Mouse (Mus musculus): ENCODE measurements around the gene Ifnar1.
"Not testable (repeated sequence)": the region's sequence is repeated elsewhere in the genome, so short reads cannot be mapped to it uniquely, and the experiment has no call there.

Gene Ifnar1

DNA sequence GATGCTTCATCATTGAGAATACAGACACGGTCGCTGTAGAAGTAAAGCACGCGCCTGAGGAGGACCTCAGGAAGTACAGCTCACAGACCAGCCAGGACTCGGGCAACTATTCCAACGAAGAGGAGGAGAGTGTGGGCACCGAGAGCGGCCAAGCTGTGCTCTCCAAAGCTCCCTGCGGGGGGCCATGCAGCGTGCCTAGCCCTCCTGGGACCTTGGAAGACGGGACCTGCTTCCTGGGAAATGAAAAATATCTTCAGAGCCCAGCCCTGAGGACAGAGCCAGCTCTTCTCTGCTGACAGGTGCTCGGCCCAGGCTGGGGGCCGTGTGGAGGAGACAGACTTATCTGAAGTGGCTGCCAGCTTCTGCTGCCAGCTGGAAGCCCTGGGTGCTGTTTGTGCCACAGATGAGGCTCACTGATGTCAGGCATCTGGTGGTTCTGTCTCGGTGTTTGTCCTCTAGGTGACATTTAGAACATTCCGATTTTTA, 20.1 kb downstream of the Ifnar1 start:
- DNase-seq (ENCODE audit: low spot score in 2 of 2) = no peak

DNA sequence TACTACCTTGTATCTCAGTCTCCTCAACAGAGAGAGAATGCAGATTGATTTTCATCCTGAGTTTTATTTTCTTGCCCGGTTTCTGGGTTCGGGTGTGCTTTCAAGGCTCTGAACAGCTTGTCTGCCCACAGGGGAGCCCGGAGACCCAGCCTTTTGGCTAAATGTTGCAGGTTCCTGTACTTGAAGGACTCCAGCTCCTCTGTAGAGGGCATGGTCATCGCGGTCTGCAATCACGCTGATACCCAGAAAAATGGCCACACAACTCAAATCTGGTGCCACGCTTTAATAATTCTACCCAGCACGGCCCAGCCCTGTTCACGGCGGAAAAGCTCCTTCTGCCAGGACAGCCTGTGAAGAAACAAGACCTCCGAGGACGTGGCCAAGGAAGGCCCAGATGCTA, 21.4 kb downstream of the Ifnar1 start:
- DNase-seq (ENCODE audit: low spot score in 2 of 2) = no peak

DNA sequence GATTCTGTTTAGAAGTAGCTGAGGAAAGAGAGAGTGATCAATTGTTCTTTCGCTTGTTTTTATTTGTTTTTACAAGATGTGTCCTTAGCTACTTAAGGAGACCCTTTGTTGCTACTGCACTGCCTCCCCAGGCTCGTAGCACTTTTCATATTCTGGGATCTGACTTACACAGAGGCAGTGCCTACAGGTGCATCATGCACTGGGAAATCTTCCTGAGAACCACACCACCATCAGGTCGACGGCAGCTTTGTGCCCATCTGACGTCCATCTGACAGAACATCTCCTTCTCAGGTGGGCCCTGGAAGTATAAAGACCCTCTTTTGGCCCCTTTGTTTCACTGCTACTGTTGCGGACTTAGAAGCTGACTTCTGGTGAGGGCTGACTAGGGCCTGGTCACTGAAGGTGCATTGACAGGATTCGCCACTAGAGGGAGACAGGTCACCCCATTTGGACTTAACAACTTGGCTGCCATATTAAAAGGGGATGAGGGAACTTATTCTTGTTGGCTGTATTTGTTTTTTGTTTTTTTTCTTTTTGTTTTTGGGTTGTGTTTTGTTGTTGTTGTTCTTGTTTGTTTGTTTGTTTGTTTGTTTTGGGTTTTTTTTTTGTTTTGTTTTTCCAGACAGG, 27.2 kb downstream of the Ifnar1 start:
- peak; percentile 62 to 85 for DNase-seq (ENCODE audit: low spot score in 2 of 2)

DNA sequence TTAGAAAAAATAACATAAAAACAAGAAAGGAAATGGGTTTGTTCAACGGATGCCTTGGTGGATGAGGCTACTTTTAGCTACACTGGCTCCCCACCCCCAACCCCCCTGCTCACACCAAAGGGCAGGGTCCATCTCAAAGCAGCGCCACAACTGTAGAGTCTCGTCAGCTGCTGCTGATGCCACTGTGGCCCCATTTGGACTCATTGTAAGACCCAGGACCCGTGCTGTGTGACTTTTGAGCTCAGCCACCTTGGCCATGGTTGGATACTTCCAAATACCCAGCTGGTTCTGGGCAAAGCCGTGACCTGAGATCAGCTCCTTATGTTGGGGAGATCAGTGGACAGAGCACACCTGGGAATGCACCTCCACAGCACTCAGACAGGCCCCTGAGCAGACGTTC, 28.1 kb downstream of the Ifnar1 start:
- no peak for DNase-seq (ENCODE audit: low spot score in 2 of 2)

DNA sequence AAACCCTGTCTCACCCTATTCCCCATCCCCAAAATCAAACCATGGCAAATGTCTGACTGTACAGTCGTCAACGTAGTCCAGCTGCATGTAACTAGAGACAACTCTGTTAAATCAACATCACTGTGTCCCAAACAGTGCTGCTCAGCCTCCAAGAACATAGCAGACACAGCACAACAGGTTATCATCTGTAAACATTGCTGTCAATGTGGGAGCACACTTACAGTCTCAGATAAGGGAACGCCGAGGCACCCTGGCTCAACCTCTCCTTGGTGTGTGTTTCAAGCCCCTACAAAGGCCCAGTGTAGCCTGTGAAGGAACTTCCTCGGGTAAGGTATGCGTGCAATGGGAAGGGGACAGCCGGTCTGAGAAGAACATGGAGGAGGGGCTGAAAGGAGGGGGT, 32.0 kb downstream of the Ifnar1 start:
- no peak for DNase-seq (ENCODE audit: low spot score in 2 of 2)

DNA sequence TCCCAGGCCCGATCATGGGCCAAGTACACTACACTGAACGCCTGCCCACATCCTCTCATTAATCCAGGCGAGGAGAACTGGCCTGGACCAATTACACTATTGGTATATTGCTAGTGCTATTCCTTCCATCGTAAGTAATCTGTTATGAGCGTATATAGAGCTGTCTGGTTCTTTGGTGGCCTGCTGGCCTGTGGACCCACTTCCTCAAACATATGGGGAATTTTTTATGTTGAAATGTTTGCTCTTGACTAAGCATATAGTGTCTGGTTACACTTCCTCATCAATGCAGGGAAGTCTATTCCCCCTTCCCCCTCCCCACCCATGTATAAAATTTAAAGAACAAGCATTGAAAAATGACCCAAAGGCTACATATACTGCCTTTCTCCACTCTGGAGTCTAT, 37.0 kb downstream of the Ifnar1 start:
- DNase-seq (ENCODE audit: low spot score in 2 of 2) = no peak

DNA sequence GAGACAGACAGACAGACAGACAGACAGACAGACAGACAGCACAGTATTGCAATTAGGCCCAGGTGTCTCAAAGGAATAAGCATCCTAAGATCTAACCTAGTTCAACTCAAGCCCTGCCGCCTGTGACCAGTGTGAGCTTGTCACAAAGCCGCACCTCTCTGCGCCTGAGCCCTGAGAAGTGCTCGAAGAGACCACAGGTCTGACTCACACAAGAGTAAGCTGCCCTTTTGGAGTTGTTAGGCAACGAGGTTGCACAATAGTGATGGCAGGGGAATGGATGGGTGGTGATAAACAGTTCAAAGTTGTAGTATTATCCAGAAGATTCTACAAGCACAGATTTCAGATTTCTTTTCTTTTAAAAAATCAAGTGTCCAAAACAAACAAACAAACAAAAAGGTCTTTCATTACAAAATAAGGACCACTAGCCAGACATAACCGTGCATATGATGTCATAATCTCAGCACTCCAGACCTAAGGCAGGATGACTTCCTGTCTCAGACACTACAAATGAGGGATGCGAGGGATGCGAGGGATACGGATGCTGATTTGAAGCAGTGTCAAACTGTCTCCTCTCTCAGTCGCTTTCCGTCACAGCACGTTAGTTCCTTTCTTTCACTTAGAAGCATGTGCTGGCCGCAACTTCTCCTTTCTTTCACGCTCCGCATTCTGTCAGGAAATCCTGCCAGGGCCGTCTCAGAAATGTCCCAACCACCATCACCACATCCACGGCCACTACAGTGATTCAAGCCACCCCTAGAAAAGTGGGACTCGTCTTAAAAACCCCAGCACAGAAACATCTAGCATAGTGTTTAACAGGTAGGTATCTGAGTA, 37.7 kb downstream of the Ifnar1 start:
- DNase-seq (ENCODE audit: low spot score in 2 of 2) = no peak

DNA sequence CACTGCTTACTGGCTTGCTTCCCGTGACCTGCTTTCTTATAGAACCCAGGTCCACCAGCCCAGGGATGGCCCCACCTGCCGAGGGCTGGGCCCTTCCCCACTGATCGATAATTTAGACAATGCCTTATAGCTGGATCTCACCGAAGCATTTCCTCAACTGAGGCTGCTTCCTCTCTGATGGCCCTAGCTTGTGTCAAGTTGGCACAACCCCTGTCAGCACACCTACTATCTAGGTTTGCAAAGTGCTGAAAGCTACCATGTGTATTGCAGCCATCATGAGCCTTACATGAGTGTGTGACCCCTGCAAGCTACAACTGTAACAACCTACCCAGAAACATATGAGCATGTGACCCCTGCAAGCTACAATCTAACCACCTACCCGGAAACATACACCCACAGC, 39.2 kb downstream of the Ifnar1 start:
- DNase-seq (ENCODE audit: low spot score in 2 of 2) = no peak

DNA sequence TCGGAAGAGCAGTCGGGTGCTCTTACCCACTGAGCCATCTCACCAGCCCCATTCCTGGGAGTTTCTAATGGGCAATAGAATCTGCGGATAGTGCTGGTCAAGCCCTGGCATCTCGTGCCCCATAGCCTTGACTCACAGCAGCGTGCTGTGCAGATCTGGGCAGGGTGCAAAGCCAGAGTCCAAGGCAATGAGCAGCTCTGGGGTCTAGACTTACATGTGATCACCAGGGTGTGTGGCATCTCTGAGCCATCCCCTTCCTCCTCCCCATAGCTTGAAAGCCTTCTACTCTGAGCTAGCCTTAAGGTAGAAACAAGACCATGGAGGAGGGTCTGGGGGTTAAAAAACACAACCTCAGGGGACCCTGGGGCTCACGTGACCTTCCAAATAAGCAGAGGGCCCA, 41.2 kb downstream of the Ifnar1 start:
- no peak for DNase-seq (ENCODE audit: low spot score in 2 of 2)

DNA sequence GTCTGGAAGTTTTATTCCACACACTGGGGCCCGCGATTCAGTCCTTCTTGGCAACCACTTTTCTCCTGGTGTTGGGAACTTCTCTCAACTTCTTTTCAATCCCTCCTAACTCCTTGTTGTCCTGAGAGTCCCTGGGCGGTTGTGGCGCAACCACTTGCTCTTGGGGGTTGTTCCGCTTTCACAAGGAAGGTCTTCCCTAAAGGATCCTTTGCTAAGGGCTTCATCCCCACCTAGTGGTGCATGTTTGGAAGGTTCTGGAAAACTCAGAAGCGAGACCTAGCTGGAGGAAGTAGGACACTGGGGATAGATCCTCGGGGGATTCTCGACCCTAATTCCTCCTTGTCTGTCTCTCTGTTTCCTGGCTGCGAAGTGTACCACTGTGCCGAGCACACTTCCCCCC, 42.0 kb downstream of the Ifnar1 start:
- DNase-seq (ENCODE audit: low spot score in 2 of 2) = no peak

DNA sequence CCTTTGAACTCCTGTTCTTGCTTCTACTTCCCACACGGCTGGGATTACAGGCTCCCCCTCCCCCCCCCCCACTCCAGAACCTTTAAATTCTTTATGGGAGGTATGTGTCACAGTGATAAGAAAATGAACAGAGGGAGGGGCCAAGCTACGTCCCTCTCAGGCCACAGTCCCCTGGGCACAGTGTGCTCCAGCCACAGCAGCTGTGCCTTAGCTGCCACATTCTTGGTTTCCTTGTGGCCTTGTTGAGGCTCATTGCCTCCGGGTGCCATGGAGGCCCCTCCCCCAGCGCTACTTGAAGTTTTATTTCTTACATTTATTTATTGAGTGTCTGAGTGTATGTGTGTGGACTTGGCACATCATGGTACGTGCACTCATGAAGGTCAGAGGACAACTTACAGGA, 42.5 kb downstream of the Ifnar1 start:
- no peak for DNase-seq (ENCODE audit: low spot score in 2 of 2)

DNA sequence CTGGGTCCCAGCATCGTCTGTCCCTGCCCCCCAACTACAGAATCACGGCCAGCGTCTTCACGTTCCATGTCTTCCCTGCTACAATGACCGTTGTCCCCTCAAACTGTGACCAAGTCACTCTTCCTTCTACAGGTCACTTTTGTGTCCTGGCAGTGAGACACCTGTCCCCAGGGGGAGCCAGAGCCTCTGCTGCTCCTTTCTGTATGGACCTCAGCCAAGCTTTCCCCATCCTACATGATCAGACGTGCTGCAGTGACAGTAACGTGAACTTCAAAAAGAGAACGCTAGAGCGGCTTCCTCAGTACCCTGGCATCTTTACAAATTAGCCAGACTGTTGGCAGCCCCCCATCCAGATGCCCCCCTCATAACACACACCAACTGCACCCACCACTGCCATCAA, 43.5 kb downstream of the Ifnar1 start:
- no peak for DNase-seq (ENCODE audit: low spot score in 2 of 2)

DNA sequence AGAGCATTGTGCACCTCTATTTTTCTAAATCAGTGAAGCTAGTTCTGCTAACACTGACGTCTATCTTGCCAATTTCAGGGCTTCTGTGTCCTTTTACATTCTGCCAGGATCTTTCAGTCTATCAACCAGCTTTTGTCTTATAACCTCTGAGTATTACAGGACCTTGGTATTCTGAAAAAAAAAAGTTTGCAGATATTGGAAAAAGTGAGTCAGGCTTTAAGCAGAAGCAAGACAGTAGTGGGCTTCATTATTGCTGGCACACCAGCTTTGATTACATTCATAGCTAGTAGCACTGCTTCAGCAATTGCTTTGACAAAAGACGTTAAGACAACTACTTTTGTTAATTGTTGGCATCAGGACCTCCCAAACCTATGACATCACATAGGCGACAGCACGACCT, 45.8 kb downstream of the Ifnar1 start:
- not testable (repeated sequence) for DNase-seq (ENCODE audit: low spot score in 2 of 2)

DNA sequence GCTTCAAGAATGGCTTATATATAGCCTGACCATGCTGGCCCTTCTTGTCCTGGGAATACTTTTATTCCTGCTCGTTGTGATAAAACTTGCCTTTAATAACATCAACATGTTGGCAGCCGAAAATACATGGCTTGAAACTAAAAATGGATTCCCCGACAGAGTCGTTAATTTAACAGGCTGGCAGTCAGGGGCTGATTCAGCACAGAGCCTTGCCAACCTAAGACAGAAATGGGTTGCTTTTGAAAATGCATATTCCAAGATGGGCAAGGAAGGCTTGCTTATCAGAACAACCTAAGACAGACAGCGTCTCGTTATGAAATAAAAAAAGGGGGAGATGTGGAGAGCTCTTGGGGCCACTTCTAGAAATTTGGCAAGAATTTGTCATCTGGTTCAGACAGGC, 46.8 kb downstream of the Ifnar1 start:
- DNase-seq (ENCODE audit: low spot score in 2 of 2) = no peak

DNA sequence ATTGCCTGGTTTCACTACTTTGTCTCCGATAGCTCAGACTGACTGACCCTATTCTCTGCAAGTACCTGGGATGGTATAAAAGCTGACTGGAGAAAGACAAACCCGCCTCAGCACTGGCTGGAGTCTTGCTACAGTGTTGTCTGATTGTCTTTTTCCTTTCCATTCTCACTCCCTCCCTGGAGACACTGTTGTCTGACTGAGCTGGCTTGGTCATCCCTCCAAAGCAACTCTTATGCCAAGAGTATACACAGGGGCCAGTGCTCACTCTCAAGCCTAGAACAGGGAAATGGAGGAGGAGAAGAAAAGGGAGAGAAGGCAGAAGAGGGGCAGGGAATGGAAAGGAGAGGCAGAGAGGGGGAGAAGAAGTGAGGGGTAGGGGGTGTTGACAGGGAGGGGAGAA, 47.4 kb downstream of the Ifnar1 start:
- DNase-seq (ENCODE audit: low spot score in 2 of 2) = no peak

DNA sequence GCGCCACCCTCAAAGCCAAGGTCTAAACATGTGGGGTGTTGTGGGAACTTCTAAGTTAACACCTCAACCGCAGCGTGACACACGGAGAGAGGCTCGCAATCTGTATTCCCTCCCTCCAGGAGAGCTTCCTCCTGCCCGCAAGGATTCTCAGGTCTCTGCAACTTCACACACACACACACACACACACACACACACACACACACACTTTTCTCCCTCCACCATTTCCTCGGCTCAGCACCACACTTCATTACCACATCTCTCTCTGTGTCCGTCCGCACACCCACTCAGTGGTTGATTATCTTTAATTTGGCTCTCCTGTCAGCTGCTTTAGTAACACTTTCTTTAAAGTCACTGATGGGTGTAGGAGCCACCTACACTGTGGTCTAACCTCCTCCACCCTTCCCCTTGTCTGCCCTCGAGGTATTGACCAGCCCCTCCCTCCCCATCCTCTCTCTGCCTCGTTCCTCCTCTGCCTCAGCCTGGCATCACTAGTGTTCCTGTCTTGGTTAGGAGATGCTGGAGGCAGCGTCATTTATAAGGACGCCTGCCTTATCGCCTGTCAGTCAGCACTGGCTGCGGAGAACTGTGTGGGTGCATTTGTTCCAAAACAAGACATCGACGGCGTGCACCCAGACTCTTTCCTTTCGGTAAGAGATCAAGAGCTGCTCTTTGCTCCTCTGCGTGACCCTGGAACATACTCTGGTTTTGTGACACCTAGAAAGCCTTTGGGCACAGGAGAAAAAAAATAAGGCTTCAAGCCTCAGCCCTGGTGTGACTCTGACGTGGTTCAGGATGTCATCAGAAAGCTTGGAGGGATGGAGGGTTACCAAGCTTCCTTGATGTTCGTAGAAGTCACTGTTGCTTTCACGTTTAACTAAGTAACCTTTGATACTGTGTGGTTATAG, 48.3 kb downstream of the Ifnar1 start:
- DNase-seq (ENCODE audit: low spot score in 2 of 2) = no peak

DNA sequence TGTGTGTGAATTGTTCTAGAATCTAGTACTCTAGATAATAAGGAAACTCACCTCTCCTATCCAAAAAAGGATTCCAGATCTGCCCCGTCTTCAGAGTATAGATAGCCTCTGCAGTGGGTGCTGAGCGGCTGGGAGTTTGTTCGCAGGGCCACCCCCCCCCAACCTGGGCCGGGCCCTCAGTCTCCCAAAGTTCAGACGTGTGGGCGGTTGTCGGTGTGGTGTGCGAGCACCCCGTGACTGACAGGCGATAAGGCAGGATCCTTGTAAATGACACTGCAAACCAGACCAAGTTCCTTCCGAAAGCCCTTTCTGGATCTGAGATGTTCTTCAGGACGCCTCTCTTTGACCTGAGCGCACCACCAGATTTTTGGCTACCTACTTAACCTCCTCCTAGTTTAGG, 49.4 kb downstream of the Ifnar1 start:
- peak in 1 of 2 experiments; percentile 81 for DNase-seq (ENCODE audit: low spot score in 2 of 2)

DNA sequence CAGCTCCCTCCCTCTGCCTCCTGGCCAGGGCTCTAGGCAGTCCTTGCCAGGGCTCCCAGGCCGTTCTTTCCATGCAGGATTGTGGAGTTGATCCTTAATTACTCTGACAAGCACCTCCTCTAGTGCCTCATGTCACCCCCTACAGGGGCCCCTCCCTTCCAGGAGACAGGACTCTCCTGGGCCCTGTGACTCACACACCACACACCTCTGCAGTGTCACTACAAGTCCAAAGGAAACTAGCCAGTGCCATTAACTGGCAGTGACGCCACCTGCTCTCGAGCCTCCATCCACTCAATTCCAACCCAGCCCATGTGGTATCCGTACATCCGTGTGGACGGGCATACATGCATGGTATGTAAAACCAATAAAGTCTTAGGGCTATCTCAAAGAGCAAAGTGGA, 49.9 kb downstream of the Ifnar1 start:
- DNase-seq (ENCODE audit: low spot score in 2 of 2) = no peak

DNA sequence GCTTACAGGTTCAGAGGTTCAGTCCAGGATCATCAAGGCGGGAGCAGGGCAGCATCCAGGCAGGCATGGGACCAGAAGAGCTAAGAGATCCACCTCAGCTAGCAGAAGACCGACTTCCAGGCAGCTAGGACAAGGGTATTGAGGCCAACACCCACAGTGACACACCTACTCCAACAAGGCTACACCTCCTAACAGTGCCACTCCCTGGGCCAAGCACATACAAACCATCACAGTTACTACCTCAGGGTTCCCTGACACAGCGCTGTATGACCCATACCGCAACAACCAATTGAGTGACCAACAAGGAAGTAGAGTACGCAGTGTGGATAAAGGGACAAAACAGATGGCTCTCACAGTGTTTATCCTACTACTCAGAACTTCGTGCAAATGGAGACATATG, 51.3 kb downstream of the Ifnar1 start:
- DNase-seq (ENCODE audit: low spot score in 2 of 2) = no peak

DNA sequence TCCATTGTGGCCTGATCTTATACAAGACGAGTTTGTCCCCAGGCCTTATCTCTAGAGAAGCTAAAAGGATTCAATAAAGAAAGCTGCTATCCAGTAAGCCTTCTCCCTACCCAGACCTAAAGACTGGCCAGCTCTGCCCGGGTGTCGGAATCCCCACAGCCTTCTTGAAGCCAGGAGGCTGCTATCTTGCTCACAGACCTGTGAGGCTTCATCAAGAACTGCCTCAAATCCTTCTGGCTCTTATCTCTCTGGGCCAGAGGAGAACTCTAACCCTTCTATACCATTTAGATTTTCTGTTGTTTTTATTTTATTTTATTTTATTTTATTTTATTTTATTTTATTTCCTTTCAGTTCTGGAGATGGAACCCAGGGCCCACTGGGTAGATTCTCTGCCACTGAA, 52.0 kb downstream of the Ifnar1 start:
- DNase-seq (ENCODE audit: low spot score in 2 of 2) = no peak

DNA sequence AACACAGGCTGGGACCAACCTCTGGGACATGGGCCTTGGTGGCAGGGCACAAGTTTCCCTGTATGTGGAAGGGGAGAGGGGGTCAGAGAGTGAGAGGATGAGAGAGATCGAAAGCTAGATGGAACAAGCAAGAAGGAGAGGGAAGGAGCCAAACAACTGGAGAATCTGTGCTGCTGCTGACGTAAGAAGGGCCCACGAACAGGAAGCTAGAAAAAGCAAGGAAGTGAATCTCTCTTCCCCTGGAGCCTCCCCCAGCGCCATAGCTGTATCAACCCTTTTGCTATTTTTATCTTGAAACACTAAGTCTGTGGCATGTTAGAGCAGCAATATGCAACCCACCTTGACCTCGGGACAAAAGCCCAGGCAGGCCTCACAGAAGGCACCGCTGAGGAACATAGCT, 53.0 kb downstream of the Ifnar1 start:
- DNase-seq (ENCODE audit: low spot score in 2 of 2) = no peak

DNA sequence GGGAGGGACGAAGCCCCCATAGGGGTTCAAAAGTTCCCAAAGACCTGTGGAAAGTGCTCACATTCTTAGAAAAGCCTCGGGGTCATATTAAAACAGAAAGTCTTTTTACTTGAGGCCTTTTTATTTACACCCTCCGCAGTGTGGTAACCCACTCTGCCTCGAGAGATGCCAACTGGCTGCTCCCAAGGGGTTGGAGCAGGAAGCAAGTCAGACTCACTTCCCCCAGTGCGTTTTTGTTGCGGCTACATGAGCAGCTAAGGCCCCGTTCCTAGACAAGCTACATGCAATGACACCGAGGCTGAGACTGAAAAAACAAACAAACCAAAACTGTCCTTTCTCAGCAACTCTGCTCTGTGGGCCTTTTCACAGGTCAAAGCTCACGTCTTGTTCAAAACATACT, 53.5 kb downstream of the Ifnar1 start:
- no peak for DNase-seq (ENCODE audit: low spot score in 2 of 2)

Data from urinary bladder, postnatal 4 days (tissue).